Mouse (Mus musculus) MEL (cell line): ENCODE measurements around the gene Lrrc26. TPM values are rescaled to one million over a fixed set of nuclear protein-coding genes. Genes with fewer than 3 reads are reported as not detected.

Source experiments
- DNase-seq: peaks from one replicate; pipeline ENCODE4 v3.0.0; 2011; ENCODE audit warnings: low read depth, low spot score
- H3K27ac ChIP-seq: 2 replicates; pipeline ENCODE4 v1.5.1; 2012; ENCODE audit warnings: low read depth, mild to moderate bottlenecking, control low read depth, low read length, moderate library complexity; ENCODE audit not compliant: control insufficient read depth
- H3K27me3 ChIP-seq, 2 experiments: fragments of 150-350 bp in 1 of 2; sonication (generic) in 1 of 2; 2 replicates each; pipeline ENCODE4 v1.6.1; 2012; ENCODE audit warnings: low read length in 2 of 2, mild to moderate bottlenecking in 2 of 2, improper control_type of control experiment in 1 of 2, moderate library complexity in 1 of 2; ENCODE audit not compliant: insufficient read depth in 2 of 2, control insufficient read depth in 1 of 2
- H3K36me3 ChIP-seq, 2 experiments: 2 replicates each; pipeline ENCODE4 v1.6.1; 2012 to 2014; ENCODE audit warnings: low read length in 2 of 2, improper control_type of control experiment in 1 of 2, inconsistent platforms in 1 of 2, mild to moderate bottlenecking in 1 of 2; ENCODE audit not compliant: insufficient read depth in 2 of 2, control insufficient read depth in 1 of 2
- H3K4me1 ChIP-seq, 2 experiments: fragments of 150-350 bp in 1 of 2; sonication (generic) in 1 of 2; 2 replicates each; pipeline ENCODE4 v1.6.1; 2012; ENCODE audit warnings: low read length in 2 of 2, improper control_type of control experiment in 1 of 2, mild to moderate bottlenecking in 1 of 2; ENCODE audit not compliant: insufficient read depth in 2 of 2, control insufficient read depth in 1 of 2
- H3K4me3 ChIP-seq, 2 experiments: fragments of 150-350 bp in 1 of 2; sonication (generic) in 1 of 2; 2 replicates each; pipeline ENCODE4 v1.5.1; 2012; ENCODE audit warnings: low read depth in 2 of 2, low read length in 2 of 2, mild to moderate bottlenecking in 2 of 2, moderate library complexity in 2 of 2, control low read depth in 1 of 2, improper control_type of control experiment in 1 of 2; ENCODE audit not compliant: control insufficient read depth in 1 of 2, insufficient read depth in 1 of 2
- H3K79me2 ChIP-seq: 2 replicates; pipeline ENCODE4 v1.6.1; 2012; ENCODE audit warnings: mild to moderate bottlenecking, low read length, moderate library complexity; ENCODE audit not compliant: control insufficient read depth, poor library complexity, insufficient read depth
- H3K9ac ChIP-seq: 2 replicates; pipeline ENCODE4 v1.6.1; 2012; ENCODE audit warnings: low read depth, mild to moderate bottlenecking, control low read depth, low read length, moderate library complexity; ENCODE audit not compliant: control insufficient read depth, poor library complexity, severe bottlenecking
- H3K9me3 ChIP-seq: fragments of 150-350 bp; sonication (generic); replicated peaks from 2 replicates; pipeline ENCODE4 v1.6.1; 2012; ENCODE audit warnings: mild to moderate bottlenecking, low read length, improper control_type of control experiment, moderate library complexity; ENCODE audit not compliant: insufficient read depth
- CHD2 ChIP-seq: IDR thresholded peaks from 2 replicates; pipeline ENCODE4 v1.6.1; 2011; ENCODE audit warnings: low read length, improper control_type of control experiment
- GATA1 ChIP-seq: IDR thresholded peaks from 2 replicates; pipeline ENCODE4 v1.6.1; 2011; ENCODE audit warnings: low read depth, low read length, improper control_type of control experiment
- MAFK ChIP-seq: IDR thresholded peaks from 2 replicates; pipeline ENCODE4 v1.6.1; 2011; ENCODE audit warnings: low read depth, mild to moderate bottlenecking, low read length, improper control_type of control experiment, borderline replicate concordance
- MYC ChIP-seq: IDR thresholded peaks from 2 replicates; pipeline ENCODE4 v1.6.1; 2011; ENCODE audit warnings: low read depth, mild to moderate bottlenecking, low read length, improper control_type of control experiment, moderate library complexity
- POLR2A ChIP-seq, 2 experiments: IDR thresholded peaks; 2 replicates each; pipeline ENCODE4 v1.6.1; 2011 to 2012; ENCODE audit warnings: low read length in 2 of 2, mild to moderate bottlenecking in 2 of 2, control low read depth in 1 of 2, improper control_type of control experiment in 1 of 2, low read depth in 1 of 2, moderate library complexity in 1 of 2; ENCODE audit not compliant: control insufficient read depth in 1 of 2, insufficient read depth in 1 of 2, poor library complexity in 1 of 2
- POLR2AphosphoS2 ChIP-seq: IDR thresholded peaks from 2 replicates; pipeline ENCODE4 v1.6.1; 2011; ENCODE audit warnings: low read length, improper control_type of control experiment
- RCOR1 ChIP-seq: IDR thresholded peaks from 2 replicates; pipeline ENCODE4 v1.6.1; 2012; ENCODE audit warnings: low read depth, mild to moderate bottlenecking, inconsistent platforms, low read length, improper control_type of control experiment
- USF2 ChIP-seq, 2 experiments: IDR thresholded peaks; 2 replicates each; pipeline ENCODE4 v1.6.1; 2011 to 2012; ENCODE audit warnings: improper control_type of control experiment in 2 of 2, low read length in 2 of 2, borderline replicate concordance in 1 of 2, inconsistent platforms in 1 of 2, low read depth in 1 of 2, mild to moderate bottlenecking in 1 of 2; ENCODE audit not compliant: insufficient read depth in 1 of 2
- ZKSCAN1 ChIP-seq: IDR thresholded peaks from 2 replicates; pipeline ENCODE4 v1.6.1; 2012; ENCODE audit warnings: low read depth, mild to moderate bottlenecking, inconsistent platforms, low read length, improper control_type of control experiment, moderate library complexity
- ZMIZ1 ChIP-seq: IDR thresholded peaks from 2 replicates; pipeline ENCODE4 v1.6.1; 2012; ENCODE audit warnings: low read depth, mild to moderate bottlenecking, inconsistent platforms, low read length, improper control_type of control experiment, moderate library complexity
- polyA plus RNA-seq, 2 experiments: library from polyadenylated mRNA; stranded (reverse) in 1 of 2; unstranded in 1 of 2; fragments of >175 nt in 1 of 2; fragments of >200 nt in 1 of 2; gene quantifications; 2 replicates each; pipeline versions ENCODE4 v1.2.1 to v1.2.4; 2012; ENCODE audit warnings: low replicate concordance in 2 of 2, low read depth in 1 of 2; ENCODE audit not compliant: insufficient read length in 2 of 2, insufficient read depth in 1 of 2, missing spikeins in 1 of 2
- total RNA-seq: library from RNA; depleted of rRNA; stranded (reverse); fragments of 300-350 nt; gene quantifications from 2 replicates; pipeline ENCODE4 v1.2.3, GENCODE M21; 2012

Gene Lrrc26
- total and polyA plus RNA-seq, 3 experiments = not detected

GRCm38 (mm10) chr2:25288734-25289345 lies 875 bp upstream of the Lrrc26 start:
- no peak for DNase-seq
- H3K9ac ChIP-seq = no peak overlapping the region
- no peak overlapping the region for H3K27ac ChIP-seq
- peaks cover 7 to 35% of the 10 kb centered on the region in 2 experiments for H3K4me1 ChIP-seq
- H3K79me2 ChIP-seq = no peaks in the 10 kb centered on the region
- TF ChIP-seq CHD2 = no peak
- TF ChIP-seq MYC = no peak
- TF ChIP-seq POLR2AphosphoS2 = no peak
- no peak for TF ChIP-seq MAFK
- no peak for TF ChIP-seq ZKSCAN1
- TF ChIP-seq GATA1 = no peak
- TF ChIP-seq ZMIZ1 = no peak
- TF ChIP-seq, all 39 proteins: peak for 0
- Histone ChIP-seq H3K36me3 (peaks cover 0 to 11% of the 10 kb centered on the region in 2 experiments; a peak in 2 of 4 replicates), H3K27me3 (no peaks in the 10 kb centered on the region), H3K9me3 (no peaks in the 10 kb centered on the region), H3K4me3 (no peak overlapping the region)

- no peak overlapping the region for H3K9ac ChIP-seq
- no peak overlapping the region for H3K4me3 ChIP-seq
These were observed 543 bp downstream of the Lrrc26 start for GRCm38 (mm10) chr2:25290101-25290815.

GRCm38 (mm10) chr2:25290816-25291130 lies 1.1 kb downstream of the Lrrc26 start:
- TF ChIP-seq GATA1 = no peak
- H3K9ac ChIP-seq = no peak overlapping the region
- H3K4me3 ChIP-seq = no peak overlapping the region
- H3K79me2 ChIP-seq = no peaks in the 10 kb centered on the region
- no peaks in the 10 kb centered on the region for H3K27me3 ChIP-seq
- H3K4me1 ChIP-seq = peaks cover 7 to 34% of the 10 kb centered on the region in 2 experiments
- H3K27ac ChIP-seq = no peak overlapping the region
- no peak for DNase-seq
- H3K36me3 ChIP-seq = peaks cover 0 to 11% of the 10 kb centered on the region in 2 experiments; a peak in 2 of 4 replicates
- no peaks in the 10 kb centered on the region for H3K9me3 ChIP-seq

More at GRCm38 (mm10) chr2:25290101-25290815, 543 bp downstream of the Lrrc26 start:
- no peaks in the 10 kb centered on the region for H3K79me2 ChIP-seq
- H3K27me3 ChIP-seq = no peaks in the 10 kb centered on the region
- DNase-seq = no peak
- no peak for TF ChIP-seq POLR2A (IDR thresholded peaks at IDR 0.05; ENCODE audit: control insufficient read depth in 1 of 2, insufficient read depth in 1 of 2, low read depth in 1 of 2, low read length in 2 of 2, poor library complexity in 1 of 2)
- TF ChIP-seq ZMIZ1 = no peak
- no peak for TF ChIP-seq RCOR1
- no peak for TF ChIP-seq USF2 (IDR thresholded peaks at IDR 0.05; ENCODE audit: borderline replicate concordance in 1 of 2, insufficient read depth in 1 of 2, low read depth in 1 of 2, low read length in 2 of 2)
- TF ChIP-seq MYC = no peak
- H3K9me3 ChIP-seq = no peaks in the 10 kb centered on the region
- H3K4me1 ChIP-seq = peaks cover 7 to 35% of the 10 kb centered on the region in 2 experiments
- H3K27ac ChIP-seq = no peak overlapping the region
- peaks cover 0 to 11% of the 10 kb centered on the region in 2 experiments; a peak in 2 of 4 replicates for H3K36me3 ChIP-seq
